Mouse (Mus musculus): Measurements from ENCODE around the gene Plekhg6. TPM values are rescaled to one million over a fixed set of nuclear protein-coding genes. Genes with fewer than 3 reads are reported as not detected.

The Plekhg6 gene
- polyA plus RNA-seq (2014; fragmentation: Illumina TruSeq; extraction: RNeasy Lipid Tissue Mini Kit (QIAGEN cat#74804); ENCODE audit: low read depth, low replicate concordance): not detected

DNA sequence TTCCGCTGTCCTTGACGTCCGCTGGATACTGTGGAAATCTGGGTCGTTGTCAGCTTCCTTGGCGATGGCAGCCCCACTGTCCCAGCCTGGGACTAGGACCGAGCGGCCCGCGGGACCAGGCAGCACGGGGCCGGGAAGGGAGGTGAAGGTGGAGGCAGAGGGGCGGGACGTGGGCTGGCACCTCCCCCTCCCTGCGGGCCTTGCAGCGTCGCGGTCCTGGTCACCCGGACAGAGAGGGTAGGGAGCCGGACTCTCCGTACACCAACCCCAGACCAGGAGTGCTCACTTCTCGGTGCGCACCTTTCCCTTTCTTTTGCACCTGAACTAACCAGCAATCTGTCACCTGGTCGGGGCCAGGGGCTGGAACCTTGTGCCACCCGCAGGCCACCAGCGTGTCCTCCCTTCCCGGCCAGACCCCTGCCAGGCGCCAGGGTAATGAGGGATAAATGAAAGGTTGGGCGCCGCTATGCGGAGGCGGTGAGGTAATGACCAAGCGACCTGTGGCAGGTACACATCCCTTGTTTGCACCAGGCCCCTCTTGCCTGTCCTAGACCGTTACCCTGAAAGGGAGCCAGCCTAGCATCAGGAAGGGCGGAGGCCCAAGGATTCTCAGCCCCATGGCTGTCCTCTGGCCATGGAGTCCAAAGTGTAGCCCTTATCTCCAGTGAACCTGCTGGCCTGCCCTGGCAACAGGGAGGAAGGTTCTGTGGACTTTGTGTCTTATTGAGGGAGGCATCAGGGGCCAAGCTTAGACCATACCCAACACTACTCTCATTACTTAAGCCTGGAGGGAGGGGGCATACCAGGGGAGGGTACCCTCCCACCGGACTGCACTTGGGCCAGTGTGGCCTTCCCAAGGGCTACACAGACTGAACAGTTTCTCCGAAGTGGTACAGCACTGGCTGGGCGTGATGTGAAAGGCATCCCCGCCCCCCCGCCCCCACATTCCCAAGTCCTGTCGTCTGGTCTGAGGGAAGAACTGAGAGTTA is at the start of gene Plekhg6:
Gene Plekhg6 (minus strand): TSS at position 422 of the 989 bp plus-strand sequence.

DNA sequence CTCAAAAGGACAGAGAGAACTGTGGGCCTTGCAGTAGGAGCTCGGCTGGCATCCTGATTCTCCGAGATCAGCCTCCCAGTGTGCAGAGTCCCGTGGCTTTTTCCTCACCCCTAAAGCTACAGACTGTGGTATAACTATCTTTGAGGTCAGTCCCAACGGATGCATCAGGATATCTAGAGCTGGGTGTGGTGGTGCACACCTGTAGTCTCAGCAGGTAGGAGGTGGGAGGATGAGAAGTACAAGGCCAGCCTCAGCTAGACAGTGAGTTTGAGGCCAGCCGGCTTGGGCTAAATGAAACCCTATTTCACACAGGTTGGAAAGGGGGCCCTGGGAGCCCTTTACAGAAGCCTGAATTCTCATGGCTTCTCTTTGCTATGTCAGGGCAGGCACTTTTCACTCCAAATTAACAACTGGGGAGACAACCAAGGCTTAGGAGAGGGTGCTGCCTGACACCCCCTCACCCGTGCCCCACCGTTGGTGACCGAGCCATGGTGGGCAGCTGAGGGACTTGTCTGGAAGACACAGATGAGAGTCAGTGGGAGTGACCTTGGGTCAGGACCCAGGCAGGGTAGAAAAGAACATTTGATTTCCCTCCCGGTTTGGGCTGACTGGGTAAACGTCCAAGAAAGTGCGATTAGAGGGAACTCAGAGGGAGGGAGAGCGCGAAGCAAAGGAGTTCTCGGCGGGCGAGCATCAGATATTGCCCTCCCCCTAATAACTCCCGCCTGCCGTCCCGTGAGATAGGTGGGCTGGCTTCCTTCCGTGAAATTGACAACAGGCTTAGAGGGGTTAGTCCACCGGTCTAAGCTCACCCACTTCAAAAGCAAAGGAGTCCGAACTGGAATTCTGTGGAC is 31.6 kb downstream of the Plekhg6 start, which contains the start of gene Tnfrsf1a:
Gene Tnfrsf1a (plus strand): TSS at position 642 of the 854 bp plus-strand sequence.

DNA sequence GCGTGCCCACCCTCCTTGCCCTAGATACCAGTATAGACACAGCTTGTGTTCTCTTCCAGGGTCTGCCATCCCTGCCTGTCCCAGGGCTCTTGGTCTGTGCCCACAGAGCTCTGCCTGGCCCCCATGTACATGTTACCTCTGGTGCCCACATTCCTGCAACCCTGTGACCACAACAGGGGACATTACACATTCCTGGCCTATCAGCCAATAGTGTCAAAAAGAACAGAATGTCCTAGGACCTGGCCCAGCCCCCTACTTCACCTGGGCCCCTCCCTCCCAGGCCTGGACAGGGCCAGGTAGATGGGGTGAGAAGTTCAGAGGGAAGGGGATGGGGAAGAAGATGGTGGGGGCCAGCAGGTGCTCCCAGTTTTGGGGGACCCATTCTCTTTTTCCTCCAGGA is 60.3 kb downstream of the Plekhg6 start, which contains the start of gene Scnn1a:
Gene Scnn1a (plus strand): TSS at position 337 of the 400 bp plus-strand sequence.

DNA sequence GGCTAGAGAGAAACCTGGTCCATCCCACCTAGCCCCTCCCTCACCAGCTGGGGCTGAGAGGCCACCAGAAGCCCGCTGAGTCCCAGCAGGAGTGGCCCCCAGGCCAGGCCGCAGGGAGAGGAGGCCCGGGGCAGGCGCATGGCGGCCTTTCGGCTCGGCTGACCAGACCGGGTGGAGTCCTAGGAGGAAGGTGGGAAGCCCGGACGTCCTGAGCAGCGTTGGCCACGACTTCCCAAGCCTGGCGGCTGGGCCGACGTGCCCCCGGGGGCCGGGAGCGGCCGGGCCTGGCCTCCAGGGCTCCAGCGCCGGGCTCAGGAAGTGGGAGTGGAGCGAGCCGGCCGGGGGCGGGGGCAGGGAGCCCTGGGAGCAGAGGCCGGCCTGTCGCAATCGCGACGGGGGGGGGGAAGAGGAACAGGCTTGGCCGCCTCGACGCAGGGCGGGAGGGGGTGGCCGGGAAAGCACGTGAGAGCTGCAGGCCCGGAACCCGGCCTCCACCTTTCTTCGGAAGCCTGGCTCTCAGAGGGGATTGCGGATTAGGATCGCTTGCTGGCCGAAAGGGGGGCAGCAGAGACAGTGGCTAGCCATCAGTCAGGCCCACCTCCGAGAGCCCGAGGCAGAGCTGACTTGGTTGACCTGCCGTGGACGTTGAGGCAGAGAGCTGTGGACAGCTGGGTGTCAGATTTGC is 66.9 kb downstream of the Plekhg6 start, which contains the start of gene Ltbr:
Gene Ltbr (minus strand): TSS at position 340 of the 685 bp plus-strand sequence.

Other genes starting within 250 kb of the Plekhg6 start
- gene Nop2, start 248.9 kb downstream of the Plekhg6 start, polyA plus RNA-seq (2014; fragmentation: Illumina TruSeq; extraction: RNeasy Lipid Tissue Mini Kit (QIAGEN cat#74804); ENCODE audit: low read depth, low replicate concordance): 2.2 TPM
- gene Iffo1, start 235.6 kb downstream of the Plekhg6 start, polyA plus RNA-seq (2014; fragmentation: Illumina TruSeq; extraction: RNeasy Lipid Tissue Mini Kit (QIAGEN cat#74804); ENCODE audit: low read depth, low replicate concordance): 3.0 TPM
- 113 TPM for gene Gapdh, start 214.3 kb downstream of the Plekhg6 start, polyA plus RNA-seq (2014; fragmentation: Illumina TruSeq; extraction: RNeasy Lipid Tissue Mini Kit (QIAGEN cat#74804); ENCODE audit: low read depth, low replicate concordance)
- gene Ncapd2, start 189.1 kb downstream of the Plekhg6 start, polyA plus RNA-seq (2014; fragmentation: Illumina TruSeq; extraction: RNeasy Lipid Tissue Mini Kit (QIAGEN cat#74804); ENCODE audit: low read depth, low replicate concordance): 3.8 TPM
- gene Mrpl51, start 189.0 kb downstream of the Plekhg6 start, polyA plus RNA-seq (2014; fragmentation: Illumina TruSeq; extraction: RNeasy Lipid Tissue Mini Kit (QIAGEN cat#74804); ENCODE audit: low read depth, low replicate concordance): 150 TPM
- gene Vamp1, start 165.2 kb downstream of the Plekhg6 start, polyA plus RNA-seq (2014; fragmentation: Illumina TruSeq; extraction: RNeasy Lipid Tissue Mini Kit (QIAGEN cat#74804); ENCODE audit: low read depth, low replicate concordance): 26.8 TPM
- gene Tapbpl, start 148.9 kb downstream of the Plekhg6 start, polyA plus RNA-seq (2014; fragmentation: Illumina TruSeq; extraction: RNeasy Lipid Tissue Mini Kit (QIAGEN cat#74804); ENCODE audit: low read depth, low replicate concordance): 2.8 TPM
- not detected for gene Cd27, start 143.8 kb downstream of the Plekhg6 start, polyA plus RNA-seq (2014; fragmentation: Illumina TruSeq; extraction: RNeasy Lipid Tissue Mini Kit (QIAGEN cat#74804); ENCODE audit: low read depth, low replicate concordance)
- gene Tuba3a, start 94.8 kb downstream of the Plekhg6 start, polyA plus RNA-seq (2014; fragmentation: Illumina TruSeq; extraction: RNeasy Lipid Tissue Mini Kit (QIAGEN cat#74804); ENCODE audit: low read depth, low replicate concordance): not detected
- gene Ltbr, start 66.9 kb downstream of the Plekhg6 start, polyA plus RNA-seq (2014; fragmentation: Illumina TruSeq; extraction: RNeasy Lipid Tissue Mini Kit (QIAGEN cat#74804); ENCODE audit: low read depth, low replicate concordance): 0.99 TPM
- 0.23 TPM for gene Scnn1a, start 60.1 kb downstream of the Plekhg6 start, polyA plus RNA-seq (2014; fragmentation: Illumina TruSeq; extraction: RNeasy Lipid Tissue Mini Kit (QIAGEN cat#74804); ENCODE audit: low read depth, low replicate concordance)
- gene Tnfrsf1a, start 31.4 kb downstream of the Plekhg6 start, polyA plus RNA-seq (2014; fragmentation: Illumina TruSeq; extraction: RNeasy Lipid Tissue Mini Kit (QIAGEN cat#74804); ENCODE audit: low read depth, low replicate concordance): 18.2 TPM
- 158 TPM for gene Cd9, start 114.0 kb upstream of the Plekhg6 start, polyA plus RNA-seq (2014; fragmentation: Illumina TruSeq; extraction: RNeasy Lipid Tissue Mini Kit (QIAGEN cat#74804); ENCODE audit: low read depth, low replicate concordance)
- 0.35 TPM for gene Vwf, start 166.0 kb upstream of the Plekhg6 start, polyA plus RNA-seq (2014; fragmentation: Illumina TruSeq; extraction: RNeasy Lipid Tissue Mini Kit (QIAGEN cat#74804); ENCODE audit: low read depth, low replicate concordance)